Mouse (Mus musculus) CD4-positive helper T cell, adult 2 months (primary cell): ENCODE measurements around the gene Clic3.
A peak's percentile ranks its signal among the peaks of the same experiment; 100 is the strongest.

Source experiments
- DNase-seq: peaks from one replicate; pipeline ENCODE4 v3.0.0-alpha.2; 2012; ENCODE audit warnings: low read depth, missing footprints, low spot score

The Clic3 gene

DNA sequence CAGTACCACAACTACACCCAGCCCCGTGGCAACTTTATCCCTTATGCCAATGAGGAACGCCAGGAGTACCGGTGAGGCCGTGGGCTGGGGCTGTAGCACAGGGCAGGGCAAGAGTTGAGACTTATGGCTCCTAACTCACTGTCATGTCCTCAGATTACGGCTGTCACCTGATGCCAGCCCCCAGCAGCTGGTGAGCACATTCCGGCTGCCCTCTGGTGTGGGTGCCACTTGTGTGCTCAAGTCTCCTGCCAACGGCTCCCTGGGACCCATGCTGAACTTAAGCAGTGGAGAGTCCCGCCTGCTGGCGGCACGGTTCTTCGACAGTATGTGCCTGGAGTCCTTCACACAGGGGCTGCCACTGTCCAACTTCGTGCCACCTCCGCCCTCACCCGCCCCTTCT, 14.0 kb upstream of the Clic3 start:
- no peak for DNase-seq

- no peak for DNase-seq
These were observed 5.6 kb upstream of the Clic3 start for GRCm38 (mm10) chr2:25450853-25451647.

DNA sequence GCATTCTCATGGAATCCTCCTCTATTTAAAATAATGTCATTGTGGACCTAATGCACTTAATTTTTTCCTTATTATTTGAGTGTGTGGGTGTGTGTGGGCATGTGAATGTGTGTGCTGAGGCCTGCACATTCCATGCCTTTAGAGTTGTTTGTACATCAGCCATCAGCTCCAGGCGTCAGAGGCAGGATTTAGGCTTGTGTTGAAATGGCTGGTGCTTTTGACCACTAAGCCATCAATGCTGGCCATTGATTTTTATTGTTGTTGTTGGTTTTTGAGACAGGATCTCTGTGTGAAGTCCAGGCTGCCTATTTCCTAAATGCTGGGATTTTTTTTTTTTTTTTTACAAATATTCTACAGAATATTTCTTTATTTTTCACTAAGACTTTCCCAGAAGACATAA, 3.7 kb upstream of the Clic3 start:
- no peak for DNase-seq

DNA sequence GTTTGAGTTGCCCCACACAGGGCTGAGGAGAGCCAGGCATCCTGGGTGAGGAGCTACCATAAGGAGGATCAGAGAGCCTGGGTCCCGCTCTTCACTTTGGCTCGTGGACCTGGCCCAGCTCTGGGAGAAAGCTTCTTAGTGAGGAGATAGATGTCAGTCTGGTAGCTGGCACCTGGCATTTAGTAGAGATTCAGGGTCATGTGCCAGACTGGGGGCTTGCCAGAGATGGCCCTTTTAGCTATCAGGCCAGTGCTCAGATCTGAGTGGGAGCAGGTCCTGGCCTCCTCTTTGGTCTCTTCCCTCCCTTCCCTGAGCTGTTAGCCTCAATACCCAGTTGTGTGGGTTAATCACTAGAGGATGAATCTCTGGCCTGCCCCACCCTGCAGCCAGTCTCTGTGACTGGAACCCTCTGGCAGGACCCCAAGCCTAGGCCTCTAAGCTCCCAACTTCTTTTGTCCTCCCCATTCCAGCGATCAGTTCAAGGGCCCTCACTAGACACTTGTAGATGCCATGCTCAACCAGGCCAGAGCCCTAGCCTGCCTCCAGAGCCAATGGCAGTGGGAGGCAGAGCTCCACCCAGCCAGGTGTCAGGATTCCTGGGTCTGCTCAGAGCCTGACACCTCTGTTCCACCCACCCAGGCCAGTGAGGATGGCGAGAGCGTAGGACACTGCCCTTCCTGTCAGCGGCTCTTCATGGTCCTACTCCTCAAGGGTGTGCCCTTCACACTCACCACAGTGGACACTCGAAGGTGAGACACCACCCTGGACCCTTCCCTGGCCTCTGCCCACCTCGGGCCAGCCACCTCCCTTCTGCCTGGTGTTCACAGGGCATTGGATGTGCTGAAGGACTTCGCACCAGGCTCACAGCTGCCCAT, 621 bp downstream of the Clic3 start:
- no peak for DNase-seq

- no peak for DNase-seq
These were observed 2.3 kb downstream of the Clic3 start for GRCm38 (mm10) chr2:25458911-25459310.

DNA sequence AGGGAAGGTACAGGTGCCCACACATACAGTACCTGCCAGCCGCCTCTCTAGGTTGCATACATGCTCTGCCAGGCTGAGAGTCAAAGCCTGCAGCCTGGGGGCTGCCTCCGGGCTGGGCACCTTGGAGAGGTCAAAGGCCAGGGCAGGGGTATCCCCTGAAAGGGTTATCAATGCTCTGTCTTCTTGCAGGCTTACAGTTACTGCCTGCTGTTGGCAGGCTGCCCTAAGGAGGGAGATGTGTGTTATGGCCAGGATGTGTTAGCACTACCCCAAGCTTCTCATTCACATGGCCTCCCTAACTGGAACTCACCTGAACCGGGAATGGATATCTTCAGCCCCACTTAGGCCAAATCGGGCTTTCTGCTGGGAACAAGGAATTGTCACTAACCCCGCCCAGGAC, 3.5 kb downstream of the Clic3 start:
- no peak for DNase-seq

DNA sequence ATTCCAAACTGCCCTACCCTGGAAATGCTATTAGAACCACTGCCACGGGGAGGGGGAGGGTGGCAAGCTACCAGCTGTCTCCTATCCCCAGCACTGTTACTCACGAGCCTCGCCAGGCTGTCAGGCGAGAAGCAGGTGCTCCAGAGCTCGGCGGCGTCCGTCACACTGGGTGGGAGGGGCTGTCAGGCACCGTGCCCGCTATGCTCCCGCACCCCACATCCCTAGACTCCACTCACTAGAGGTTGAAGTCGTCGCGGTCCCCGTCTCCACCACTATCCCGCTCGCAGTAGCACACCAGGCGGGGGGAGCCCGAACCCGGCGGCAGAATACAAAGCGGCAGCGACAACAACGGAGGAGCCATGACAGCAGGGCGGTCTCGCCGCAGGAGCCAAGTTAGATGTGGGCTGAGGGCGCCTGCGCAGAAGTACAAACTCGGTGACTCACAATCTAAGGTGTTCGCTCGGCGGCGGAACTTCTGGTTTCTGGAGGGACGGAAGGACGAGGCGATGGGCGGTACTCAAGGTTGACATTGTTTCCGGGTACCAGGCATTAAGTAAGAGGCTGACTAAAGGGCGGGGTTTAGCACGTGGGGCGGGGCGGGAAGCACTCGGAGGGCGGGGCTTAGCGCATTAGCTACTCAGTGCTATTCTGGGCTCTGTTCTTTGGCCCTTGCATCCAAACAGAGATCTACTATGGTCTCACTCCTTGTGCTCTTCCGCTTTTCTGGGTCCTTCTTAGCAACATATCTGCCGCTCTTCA, 4.1 kb downstream of the Clic3 start, which contains the start of gene Paxx:
TSS of gene Paxx (minus strand) at position 544 of the 759 bp plus-strand sequence.
- DNase-seq = peak; percentile 99

DNA sequence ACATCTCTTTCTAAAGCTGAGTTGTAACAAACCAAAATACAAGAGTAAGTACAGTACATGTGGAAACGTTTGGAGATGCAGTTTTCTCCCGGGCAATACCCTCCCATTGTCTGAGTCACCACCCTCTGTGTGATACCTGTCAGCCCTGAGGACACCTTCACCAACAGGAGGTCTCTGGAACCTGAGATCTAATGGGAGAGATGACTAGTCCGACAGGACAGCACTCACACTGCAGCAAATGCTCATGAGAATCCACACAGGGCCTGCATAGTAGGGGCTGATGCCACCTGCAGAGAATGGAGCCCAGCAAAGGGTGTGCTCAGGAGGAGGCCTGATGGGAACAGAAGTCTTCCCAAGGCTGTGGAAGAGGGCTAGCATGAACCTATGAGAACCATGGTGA, 4.8 kb downstream of the Clic3 start:
- no peak for DNase-seq

- DNase-seq = no peak
These were observed 7.0 kb downstream of the Clic3 start for GRCm38 (mm10) chr2:25463630-25464029.

DNA sequence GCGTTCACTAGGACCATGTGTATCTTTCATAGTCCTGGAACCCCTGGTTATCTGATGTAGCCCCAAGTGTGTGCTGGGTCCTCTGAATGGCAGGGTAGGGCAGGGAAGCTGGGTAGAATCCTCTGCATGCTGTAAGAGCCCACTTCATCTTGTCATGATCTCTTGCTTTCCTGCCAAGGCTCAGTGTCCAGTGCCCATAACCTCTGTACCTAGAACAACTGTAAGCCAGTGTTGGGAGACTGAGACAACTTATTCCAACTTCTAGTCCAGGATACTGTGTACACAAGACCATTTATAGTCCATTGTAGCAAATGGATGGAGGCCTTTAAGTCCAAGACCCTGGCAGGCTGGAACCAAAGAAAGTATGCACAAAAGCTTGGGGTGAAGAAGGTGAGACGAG, 8.6 kb downstream of the Clic3 start:
- DNase-seq = no peak

DNA sequence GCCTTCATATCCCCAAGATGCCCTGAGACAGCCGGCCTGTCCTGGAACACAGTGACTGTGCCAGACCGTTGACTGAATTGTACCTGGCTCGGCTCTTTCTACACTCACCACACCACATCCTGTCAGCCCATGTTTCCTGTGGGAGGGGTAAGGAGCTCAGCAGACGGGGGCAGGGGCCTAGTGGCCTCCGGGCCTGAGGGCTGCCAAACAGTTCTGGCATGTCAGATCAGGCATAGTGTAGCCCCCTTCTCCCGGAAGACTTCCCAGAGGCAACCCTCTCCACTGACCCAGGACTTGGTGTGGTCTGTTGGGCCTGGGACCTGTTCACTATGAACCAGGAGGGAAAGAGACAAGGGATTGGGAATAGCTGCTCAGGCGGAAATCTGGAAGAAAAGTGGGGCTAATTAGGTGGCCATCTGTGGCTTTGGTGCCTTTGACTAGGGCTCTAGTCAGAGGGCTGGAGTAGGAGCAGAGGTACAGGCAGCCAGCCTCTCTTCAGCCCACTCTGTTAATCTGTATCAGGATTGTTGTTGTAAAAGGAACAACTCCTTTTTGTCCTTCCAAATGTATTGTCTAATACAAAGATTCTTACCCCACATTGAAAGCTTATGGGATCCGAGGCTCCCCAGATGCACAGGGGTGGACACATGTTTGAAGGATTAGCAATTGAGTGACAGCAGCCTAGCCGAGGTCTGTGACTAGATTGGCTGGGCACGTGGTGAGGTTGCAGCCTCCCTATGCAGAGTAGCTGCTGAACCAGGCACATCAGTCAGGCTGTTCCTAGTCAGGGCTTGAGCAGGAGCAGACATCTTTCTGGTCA, 9.4 kb downstream of the Clic3 start:
- peak; percentile 84 for DNase-seq

DNA sequence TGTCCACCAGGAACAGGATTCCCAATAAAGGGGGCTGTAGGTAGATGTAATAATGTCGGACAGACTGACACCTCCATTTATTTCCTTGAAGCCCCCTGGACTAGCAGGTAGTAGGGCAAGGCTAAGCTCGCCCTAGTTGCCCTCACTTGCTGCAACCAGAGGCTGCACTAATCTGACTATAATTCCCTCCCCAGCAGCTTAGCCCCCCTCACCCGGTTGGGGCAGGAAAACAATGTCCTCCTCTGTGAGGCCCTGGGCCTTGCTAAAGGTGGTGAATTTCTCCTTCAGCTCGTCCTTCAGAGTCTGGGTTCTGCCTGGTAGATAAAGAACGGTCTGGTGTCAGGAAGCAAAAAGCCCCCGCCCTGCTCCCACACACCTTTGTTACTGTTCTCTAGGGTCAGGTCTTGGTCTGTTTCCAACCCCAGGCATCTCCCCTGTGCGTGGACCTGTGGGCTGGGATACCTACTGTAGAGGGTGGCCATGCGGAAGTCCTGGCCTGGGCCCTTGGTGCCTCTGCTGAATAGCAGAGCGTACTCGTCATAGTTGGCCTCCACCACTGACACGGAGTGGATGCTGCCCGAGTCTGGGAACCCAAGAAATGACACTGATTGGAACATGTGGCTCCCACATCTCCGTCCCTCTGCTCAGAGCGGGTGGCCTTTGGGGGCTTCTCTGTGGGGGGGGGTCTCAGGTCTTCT, 11.1 kb downstream of the Clic3 start:
- no peak for DNase-seq

DNA sequence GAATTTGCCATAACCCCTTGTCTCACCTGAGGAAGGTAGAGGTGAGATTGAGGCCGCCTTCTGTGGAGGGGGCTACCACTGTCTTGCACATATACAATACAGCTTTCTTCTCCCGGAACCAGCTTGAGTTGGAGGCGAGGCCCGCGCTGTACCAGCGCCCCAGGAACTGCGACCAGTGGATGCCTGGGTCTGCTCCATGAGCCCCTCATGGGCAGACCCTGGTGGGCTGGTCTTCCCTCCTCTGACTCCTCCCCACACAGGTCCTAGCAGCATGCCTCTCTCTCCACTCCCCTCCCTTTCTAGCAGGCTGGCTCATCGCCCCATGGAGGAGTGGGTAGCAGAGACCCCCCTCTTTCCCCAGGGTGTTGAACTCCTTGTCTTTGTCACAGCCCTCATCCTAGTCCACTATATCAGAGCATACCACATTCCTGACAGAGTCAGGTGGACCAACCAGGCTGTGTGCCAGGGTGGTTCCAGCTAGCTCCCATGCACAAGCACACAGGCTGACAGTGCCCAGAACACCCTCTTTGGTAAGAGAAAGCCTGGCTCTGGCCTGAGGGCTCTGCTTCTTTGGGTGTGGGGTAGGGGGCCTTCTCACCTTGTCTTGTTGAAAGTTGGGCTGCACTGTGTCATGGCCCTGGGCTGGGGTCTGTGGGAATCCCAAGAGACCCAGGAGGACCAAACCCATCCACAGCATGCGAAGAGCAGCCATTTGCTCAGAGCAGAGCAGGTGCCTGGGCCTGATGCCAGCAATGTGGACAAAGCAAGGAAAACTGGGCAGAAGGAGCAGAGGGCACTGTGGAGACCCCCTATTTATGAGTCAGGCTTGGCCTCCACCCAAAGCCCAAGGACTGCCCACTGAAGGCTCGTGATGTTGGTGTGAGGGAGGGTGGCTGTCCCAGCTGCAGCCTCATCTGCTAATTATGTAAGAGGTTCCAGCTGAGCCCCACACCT, 12.6 kb downstream of the Clic3 start:
- no peak for DNase-seq

DNA sequence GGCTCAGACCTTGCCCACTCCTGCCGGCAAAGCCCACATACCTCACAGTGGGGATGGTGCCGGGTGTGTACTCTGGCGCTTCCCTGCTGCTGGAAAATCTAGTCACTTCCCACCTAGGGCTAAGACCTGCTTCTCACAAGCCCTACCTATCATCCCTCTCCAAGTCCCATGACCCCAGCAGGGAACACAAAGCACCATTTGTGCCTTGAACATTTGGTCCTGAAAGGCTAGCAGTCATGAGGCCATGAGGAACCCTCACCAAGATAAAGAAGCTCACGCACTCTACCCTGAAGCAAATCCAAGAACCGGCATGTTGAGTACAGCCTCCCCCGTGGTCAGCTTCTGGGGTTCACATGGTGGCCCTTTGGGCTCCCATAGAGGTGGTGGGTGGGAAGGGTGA, 13.3 kb downstream of the Clic3 start, which contains the start of gene Ptgds:
TSS of gene Ptgds (minus strand) at position 78 of the 400 bp plus-strand sequence.
- DNase-seq = no peak

GRCm38 (mm10) chr2:25472550-25472949, 15.9 kb downstream of the Clic3 start:
- no peak for DNase-seq

DNA sequence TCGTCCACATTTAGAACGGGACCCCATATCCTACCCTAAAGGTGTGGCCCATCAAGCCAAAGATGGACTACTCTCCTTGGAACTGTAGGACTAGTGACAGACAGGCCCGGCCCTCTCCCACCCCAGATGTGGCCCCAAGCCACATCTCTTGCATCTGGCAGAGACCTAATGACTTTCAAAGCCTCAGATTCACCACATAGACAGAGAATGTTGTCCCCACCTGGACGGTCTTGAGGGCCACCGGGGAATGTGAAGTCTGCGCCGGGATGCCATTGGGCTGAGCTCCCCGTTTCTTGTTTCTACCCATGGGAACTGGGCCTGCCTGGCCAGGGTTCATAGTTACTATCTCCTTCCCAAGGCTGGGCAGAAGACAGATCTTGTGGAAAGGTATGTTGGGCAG, 20.9 kb downstream of the Clic3 start:
- DNase-seq = no peak

- no peak for DNase-seq
These were observed 21.5 kb downstream of the Clic3 start for GRCm38 (mm10) chr2:25477967-25478675.

GRCm38 (mm10) chr2:25479551-25480311, 23.1 kb downstream of the Clic3 start:
- no peak for DNase-seq
